Mouse (Mus musculus) lung, adult 2 months (tissue): ENCODE results near the gene Prdm16.

Experiments
- CTCF ChIP-seq: fragments of 200-500 bp; IDR thresholded peaks from 2 replicates; pipeline ENCODE4 v1.5.1; 2011; ENCODE audit warnings: mild to moderate bottlenecking, low read length, control low read depth; ENCODE audit not compliant: insufficient read depth
- POLR2A ChIP-seq: fragments of 200-500 bp; IDR thresholded peaks from 2 replicates; pipeline ENCODE4 v1.6.1; 2011; ENCODE audit warnings: low read depth, mild to moderate bottlenecking, control low read depth, low read length, borderline replicate concordance; ENCODE audit errors: extremely low read depth

GRCm38 (mm10) chr4:154531368-154531767, 105.3 kb downstream of the Prdm16 start:
- TF ChIP-seq CTCF (no peak), POLR2A (no peak)
